Mouse (Mus musculus) left cerebral cortex, adult 9 months (tissue): ENCODE data around the gene Acot13.
"Not testable (repeated sequence)": the region's sequence is repeated elsewhere in the genome, so short reads cannot be mapped to it uniquely, and the experiment has no call there.

Experiments
- DNase-seq, 2 experiments: peaks; one replicate each; pipeline ENCODE4 v3.0.0; 2022; ENCODE audit warnings: low spot score in 2 of 2

Gene Acot13

DNA sequence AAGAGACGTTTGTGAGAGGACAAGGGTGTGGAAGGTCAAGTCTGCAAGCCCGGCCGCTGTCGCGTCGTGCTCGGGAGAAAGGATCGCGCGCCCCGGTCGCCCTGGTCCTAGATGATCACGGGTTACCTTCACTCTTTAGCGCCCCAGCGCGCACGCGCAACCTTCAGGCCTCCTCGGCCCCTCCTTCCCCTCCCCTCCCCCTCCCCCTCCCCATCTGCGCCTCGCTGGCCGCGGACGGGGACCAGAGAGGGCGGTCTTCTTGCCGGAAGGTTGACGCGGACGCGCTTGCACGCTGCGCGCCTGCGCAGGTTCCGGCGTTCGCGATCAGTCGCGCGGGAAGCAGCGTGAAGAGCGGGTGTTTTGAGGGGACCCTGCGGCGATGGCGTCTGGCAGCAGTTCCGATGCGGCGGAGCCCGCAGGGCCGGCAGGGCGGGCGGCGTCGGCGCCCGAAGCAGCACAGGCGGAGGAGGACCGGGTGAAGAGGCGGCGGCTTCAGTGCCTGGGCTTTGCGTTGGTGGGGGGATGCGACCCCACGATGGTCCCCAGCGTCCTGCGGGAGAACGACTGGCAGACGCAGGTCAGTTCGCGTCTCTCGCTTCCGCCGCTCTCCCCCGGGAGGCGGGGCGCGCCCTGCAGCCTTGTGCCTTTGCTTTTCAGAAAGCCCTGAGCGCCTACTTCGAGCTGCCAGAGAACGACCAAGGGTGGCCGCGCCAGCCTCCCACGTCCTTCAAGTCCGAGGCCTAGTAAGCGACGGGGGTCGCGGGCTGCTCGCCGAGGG is at the start of gene Acot13, which contains the start of gene Tdp2:
Acot13 (minus strand) TSS at position 188 of the 778 bp plus-strand sequence.
Tdp2 (plus strand) TSS at position 327 of the 778 bp plus-strand sequence.
- peak; percentile 89 to 92 for DNase-seq

DNA sequence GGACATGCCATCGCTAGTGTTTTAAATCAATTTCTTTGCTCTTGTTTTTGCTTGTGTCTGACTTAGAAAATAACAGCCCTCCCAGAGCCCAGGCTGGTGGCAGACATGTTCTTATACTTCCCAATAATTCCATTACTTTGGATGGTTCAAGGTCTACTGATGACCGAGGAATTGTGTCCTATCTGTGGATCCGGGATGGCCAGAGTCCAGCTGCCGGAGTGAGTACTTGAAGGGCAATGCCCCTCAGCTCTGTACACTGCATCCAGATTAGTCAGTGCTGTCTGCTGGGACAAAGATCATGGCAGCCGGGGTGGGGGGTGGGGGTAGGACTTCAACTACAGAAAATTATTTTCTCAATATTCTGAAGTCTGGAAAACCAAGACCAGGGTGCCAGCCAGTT is 49.4 kb upstream of the Acot13 start:
- no peak for DNase-seq

DNA sequence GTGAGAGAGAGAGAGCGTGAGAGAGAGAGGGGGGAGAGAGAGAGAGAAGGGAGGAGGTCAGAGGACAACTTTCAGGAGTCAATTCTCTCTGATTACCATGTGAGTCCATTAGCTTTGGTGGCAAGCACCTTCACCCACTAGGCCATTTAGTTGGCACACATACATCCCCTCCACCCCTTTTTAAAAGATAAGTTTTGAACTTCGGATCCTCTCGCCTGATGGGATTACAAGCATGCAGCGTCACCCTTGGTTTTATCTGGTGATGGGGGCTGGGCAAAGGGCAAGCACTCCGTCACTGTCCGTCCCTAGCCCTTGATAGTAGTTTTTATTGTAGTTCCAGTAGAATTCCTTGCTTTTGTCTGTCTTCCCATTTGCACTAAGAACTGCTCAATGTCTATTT is 48.9 kb upstream of the Acot13 start:
- DNase-seq, result no peak

DNA sequence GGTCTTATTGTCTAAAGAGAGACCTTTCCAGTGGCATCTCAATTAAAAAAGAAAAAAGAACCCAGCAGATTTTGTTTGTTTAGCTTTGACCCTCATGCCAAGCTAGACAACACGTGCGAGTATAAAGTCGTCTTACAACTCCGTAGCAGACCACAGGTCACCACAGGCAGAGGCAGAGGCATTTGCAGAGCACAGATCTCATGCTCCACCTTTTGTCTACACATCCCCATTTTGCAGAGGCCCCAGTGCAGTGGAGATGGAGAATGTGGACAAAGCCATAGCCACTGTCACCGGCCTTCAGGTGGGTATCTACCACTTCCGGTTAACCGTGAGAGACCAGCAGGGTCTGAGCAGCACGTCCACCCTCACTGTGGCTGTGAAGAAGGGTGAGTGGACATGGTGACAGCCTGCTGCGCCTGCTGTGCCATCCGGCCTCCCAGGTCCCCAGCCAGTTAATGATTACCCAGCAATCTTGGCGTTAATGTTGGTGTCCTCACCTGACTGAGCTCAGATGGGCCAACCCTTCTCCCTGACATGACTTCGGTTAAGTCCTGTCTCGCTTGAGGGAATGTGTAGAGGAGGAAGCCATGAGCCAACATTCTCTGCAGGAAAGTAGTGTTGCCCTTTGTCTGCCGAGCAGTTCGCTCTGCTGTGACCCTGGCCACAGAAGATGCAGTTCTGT is 48.2 kb upstream of the Acot13 start:
- no peak for DNase-seq

DNA sequence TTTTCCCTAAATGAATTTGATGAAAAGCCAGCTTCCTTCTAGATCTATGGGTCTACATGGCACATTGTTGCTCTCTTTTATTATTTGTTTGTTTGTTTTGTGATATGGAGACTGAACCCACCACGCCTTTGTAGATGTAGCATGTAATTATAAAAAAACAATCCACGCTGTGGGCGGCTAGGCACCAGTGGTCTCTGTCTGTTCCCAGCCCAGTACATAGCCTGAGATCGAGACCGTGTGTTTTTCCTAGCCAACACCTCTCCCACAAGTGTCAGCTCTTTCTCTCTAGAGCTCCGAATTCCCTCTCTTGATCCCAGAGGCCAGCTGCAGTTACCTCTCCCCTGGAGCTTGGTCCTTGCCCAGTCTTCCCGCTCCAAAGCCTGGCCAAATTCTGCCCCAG is 36.9 kb upstream of the Acot13 start:
- DNase-seq, result no peak

DNA sequence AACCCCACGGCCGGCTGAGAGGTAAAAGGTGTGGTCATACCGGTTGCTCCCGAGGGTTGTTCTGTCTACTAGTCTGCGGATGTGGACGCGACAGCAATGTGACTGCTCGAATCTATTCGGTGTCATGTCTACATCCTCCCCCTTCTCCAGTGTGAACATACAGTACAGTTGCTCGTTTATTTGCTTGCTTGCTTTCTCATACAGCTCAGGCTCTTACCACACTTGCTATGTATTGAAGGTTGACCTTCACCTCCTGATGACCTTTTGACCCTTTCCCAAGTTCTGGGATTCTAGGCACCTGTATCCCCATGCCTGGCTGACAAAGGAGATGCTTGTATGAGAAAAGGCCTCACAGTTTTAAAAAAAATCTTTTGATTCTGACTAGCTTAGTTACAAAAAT is 36.4 kb upstream of the Acot13 start:
- DNase-seq, result no peak

DNA sequence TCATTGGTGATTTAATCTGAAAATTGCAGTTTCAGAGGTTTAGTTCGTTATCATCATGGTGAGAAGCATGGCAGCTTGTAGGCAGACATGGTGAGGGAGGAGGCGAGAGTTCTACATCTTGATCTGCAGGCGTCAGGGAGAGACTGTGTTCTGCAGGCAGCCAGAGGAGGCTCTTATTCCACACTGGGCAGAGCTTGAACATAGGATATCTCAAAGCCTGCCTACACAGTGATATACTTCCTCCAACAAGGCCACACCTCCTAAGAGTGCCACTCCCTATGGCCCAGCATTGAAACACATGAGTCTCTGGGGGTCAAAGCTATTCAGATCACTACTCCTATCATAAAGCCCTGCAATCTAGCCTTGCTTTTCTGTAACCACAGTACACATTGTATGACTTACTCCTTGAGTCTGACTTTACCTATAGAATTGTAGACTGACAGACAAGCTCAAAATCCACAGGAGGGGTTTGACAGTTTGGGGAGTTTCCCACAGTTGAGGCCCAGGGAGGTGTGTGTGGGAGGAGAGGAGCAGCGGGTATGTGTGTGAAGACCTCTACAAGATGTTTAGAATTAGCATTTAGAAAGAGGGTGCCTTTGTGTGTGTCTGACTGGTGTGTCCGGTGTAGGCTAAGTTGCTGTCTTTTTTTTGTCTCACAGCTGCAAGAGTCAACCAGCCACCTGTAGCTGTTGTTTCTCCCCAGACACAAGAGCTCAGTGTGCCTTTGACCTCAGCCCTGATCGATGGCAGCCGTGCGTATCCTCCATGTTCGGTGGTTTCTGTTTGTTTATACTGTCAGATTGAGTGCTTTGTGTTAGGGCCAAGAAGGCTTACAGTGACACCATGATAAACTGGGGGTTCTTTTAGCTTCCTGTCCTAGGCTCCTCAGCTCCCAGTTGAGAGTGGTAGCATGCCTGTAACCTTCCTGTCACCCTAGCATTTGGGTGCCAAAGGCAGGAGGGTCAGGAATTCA is 35.4 kb upstream of the Acot13 start:
- no peak for DNase-seq

DNA sequence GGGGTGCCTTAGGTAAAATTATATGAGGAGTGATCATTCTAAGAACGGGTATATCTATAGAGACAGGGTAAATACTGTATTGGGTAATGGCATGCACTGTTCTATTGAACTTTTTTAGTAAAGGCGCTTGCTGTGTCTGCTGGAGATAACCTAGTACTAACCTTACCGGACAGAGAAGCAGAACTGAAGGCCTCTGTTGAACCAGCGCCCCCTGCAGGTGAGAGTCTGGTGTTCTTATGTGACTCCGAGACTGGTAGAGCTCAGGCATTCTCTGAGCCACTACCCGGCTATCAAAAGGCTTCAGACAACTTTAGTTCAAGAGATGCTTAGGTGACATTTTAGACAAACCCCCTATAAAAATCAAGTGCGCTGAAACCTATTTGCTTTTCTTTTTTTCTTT is 31.2 kb upstream of the Acot13 start:
- peak in 1 of 2 experiments; percentile 54 for DNase-seq

DNA sequence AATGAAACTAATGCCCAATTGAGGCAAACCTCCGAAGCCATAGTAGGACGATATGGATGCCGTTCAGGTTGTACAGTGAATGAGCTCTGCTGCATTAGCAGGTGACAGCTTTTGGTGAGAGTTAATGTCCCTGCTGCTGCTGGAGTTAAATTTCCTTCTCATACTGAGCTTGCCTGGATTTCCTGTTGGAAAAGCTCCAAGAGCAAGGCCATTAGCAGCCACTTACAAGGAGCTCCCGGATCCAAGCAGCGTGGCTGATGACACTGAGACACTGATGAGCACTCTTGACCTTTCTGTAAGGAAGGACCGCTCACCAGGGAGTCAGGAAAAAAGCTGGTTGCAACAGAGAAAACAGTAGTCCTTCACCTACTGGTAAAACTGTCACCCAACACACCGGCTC is 30.7 kb upstream of the Acot13 start:
- DNase-seq, result no peak

DNA sequence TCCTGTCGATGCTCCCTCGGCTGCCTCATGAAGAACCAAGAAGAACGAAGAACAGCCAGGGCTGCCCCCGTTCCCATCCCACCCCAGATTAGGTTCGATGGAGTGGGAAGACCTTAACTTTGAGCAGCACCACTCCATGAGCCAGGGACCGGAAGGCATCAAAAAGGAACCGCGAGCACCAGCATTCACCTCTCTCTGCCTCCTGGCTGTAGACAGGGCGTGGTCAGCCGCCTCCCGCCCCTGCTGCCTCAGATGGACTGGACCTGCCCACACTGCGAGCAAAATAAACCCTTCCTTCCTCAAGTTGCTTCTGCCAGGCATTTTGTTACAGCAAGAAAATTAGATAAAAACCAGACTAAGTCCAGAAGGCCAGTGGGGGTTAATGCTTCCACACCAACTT is 29.7 kb upstream of the Acot13 start:
- DNase-seq, result no peak

DNA sequence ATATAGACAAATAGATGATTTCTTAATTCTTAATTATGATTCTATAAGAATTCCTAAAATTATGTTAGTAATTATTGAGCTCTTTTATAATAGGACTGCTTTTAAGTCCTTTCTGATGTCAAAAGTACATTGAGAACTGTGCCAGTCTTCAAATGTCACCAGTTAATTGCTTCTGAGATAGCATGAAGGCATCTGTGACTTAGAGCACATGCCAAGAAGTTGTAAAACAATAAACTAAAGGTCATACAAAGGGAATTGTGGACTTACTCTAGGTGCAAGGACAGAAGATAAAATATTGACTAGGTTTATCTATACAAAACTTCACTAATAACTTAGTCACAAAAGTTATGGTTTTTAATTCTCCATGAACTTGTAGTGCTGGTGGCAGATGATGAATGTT is 27.8 kb upstream of the Acot13 start:
- DNase-seq, result no peak

DNA sequence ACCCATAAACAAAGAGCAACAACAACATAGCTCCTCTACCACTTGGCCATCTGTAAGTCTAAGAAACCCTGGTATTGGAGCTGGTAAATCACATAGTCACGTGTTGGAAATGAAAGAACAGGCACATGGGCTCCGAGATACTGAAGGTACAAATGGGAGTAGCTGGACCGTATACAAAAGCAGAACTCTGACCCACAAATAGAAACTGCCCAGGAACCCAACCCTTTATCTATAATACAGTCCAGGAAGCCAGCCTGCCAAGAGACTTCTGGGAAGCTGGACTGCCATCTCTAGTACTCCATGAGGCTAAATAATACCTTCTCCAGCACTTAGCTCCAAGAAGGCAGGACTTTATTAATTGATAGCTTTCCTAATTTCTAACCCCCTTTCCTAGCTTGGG is 21.2 kb upstream of the Acot13 start:
- DNase-seq, result no peak

DNA sequence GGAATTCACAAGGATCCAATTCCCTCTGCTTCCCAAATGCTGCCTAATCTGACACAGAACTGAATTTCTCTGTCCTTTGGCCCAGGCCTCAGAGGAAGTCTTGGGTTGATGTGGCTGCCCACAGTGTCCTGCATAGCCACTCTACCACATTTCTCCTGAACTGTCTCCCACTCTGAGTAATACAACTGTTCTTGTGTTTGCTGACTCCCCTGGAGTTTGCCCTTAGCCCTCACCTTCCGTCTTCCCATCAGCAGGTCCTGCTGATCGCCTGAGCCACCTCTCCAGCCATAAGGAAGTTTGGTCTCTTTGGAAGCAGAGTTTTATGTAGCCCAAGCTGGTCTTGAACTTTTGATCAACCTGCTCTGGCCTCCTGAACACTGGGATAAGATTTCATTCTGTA is 20.6 kb upstream of the Acot13 start:
- no peak for DNase-seq

DNA sequence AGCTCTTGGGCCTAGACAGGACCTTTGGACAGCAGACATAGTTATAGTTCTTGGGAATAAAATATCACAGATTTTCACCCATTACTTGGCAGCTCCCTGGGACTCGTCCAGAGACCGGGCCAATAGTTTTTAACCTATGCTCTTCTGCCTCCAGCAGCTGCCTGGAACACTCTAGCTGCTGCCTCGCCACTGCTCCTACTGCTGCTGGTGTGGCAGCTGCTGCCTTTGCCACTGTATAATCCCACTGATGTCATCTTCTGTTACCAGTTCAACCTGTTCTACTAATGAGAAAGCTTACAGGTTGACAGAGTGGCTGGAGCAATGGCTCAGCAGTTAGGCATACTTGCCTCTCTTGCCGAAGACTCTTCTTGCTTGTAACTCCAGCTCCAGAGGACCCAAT is 18.0 kb upstream of the Acot13 start:
- no peak for DNase-seq

DNA sequence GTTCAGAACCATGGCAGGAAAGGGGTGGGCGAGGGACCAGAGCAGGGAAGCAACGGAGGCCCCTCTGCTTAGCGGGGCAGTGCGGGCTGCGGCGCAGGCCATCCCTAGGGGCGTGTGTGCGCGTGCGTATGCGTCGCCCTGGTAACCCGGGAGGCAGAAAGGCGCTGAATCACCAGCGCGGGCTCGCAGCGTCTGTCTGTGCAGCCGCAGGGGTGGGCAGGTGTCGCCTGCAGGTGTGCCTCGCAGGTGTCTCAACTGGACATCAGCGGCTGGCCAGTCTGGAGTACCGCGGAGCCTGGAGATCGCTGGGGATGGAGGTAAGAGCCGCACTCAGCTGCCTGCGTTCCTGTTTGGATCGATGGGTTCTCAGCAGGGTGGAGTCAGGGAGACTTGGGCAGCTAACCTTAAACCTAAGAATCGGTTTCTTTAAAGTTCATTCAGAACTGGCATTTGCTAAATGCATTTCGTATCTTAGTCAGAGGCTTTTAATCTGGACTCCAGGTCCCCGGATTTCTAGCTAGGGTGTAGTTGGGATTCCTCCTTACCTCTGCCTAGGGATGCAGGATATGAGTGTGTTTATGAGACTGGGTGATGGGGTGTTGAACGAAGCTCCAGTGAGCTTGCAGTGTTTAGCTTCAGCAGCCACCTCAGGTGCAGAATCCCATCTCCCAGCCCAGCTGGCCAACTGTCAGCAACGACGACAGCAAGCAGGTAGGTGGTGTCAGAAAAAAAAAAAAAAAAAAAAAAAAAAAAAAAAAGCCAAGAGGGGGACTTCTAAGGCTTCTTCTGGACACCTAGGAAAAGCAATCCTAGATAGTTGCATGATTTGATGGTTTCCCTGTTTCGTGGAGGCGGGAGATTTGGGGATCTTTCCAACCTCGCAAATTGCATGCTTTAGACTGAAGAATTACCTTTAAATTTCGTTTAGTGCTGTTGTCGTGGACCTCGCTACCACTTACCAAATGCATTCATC is 13.9 kb upstream of the Acot13 start, which contains the start of gene D130043K22Rik:
D130043K22Rik (plus strand) TSS at position 153 of the 973 bp plus-strand sequence.
- peak; percentile 18 to 74 for DNase-seq

DNA sequence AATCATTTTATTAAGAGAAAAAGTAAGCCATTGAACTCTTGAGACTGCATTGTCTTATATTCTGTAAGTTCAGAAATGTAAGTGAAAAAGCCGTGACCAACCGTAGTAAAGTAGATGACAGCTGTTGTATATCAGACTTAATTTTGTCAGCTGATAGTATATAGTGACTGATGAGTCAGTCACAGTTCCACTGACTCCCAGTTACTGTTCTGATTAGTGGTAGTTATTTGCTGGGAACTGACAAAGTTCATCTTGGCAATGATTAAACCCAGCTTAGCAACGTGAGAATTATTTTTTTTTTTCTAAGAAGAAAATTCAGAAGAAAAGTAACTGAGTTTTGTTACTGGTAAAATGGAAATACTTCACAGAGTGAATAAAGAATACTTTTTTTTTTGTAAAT is 10.4 kb upstream of the Acot13 start:
- DNase-seq, result no peak

DNA sequence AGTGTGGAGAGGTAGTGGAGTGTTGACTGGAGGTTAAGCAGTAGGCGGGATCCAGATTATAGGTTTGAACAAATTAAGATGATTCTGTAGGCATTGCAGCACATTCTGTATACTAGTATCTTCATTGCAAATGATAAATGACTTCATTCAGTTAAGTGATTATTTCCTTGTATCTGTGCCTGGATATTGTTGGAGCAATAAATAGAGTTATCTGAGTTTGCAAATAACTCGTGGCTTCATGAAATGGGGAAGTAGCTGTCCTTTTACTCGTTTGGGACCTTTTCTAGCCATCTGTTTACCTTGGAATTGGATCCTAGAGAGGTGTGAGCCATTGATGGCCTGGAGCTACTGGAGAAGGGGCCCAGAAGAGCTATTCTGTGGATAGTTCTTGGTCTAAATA is 8.5 kb upstream of the Acot13 start:
- DNase-seq, result no peak

DNA sequence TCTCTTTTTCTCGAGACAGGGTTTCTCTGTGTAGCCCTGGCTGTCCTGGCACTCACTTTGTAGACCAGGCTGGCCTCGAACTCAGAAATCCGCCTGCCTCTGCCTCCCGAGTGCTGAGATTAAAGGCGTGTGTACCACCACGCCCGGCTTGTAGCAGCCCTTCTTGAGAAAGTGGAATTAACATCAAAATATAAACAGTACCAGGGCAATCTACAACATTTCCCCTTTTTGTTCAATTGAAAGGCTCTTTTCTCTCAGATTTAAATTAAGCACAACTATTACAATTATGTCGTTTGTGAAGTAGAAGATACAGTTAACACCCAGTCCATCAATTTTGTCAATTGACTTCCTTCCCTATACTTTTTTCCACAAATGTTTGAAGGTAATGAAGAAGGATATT is 6.4 kb upstream of the Acot13 start:
- not testable (repeated sequence) for DNase-seq

DNA sequence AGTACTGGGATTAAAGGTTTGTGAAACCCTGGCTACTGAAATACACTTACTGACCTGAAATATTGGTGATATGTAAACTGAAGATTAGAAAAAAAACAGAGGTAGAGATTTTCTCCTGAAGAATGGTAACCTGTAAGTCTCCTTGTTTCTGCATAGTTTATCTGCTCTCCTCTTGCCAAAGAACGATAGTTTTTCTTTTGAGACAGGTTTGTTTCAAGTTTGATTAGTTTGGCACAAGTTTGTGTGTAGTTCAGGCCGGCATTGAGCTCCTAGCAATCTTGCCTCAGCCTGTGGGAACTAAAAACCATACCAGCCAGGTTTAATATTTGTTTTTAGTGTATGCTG is 1.4 kb upstream of the Acot13 start:
- no peak for DNase-seq

DNA sequence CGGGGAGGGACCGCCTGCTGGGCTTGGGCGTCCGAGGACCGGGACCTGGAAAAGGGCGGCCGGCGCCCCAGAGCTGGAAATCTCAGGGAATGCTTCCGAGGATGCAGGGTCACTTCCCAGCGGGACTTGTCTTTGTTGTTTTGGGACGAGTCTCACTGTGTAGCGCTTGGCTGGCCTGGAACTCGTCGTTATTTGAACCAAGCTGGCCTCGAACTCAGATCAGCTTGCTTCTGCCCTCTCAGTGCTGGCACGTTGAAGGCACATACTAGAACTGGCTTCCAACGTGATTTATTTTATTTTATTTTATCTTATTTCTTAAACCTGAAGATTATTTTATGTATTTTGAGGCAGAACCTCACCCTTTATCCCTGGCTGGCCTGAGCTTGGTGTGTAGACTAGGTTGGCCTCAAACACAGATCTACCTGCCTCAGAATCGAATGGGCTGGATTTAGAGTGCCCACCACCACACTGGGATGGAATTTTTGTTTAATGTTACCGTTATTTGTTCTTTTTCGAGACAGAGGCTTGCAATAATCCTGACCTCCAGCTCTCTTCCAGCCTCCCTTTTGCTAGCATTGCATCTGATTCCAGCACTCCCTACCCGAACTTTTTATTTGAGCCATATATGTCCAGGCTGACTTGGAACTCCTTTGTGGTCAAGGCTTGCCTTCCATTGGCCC is 931 bp upstream of the Acot13 start:
- no peak for DNase-seq
